Mouse (Mus musculus) limb, embryonic 12.5 days (tissue): ENCODE results near the gene Amfr. TPM values are rescaled to one million over a fixed set of nuclear protein-coding genes. Genes with fewer than 3 reads are reported as not detected.
"Not testable (repeated sequence)": the region's sequence is repeated elsewhere in the genome, so short reads cannot be mapped to it uniquely, and the experiment has no call there.

Experiments used
- ATAC-seq: fragments of 200-750 bp; cut with Nextera tagmentation; 2 replicates; pipeline ENCODE4 v1.8.0; 2017; ENCODE audit warnings: low read depth, moderate TSS enrichment; ENCODE audit not compliant: insufficient number of reproducible peaks, insufficient read depth, low FRiP score, low TSS enrichment
- H3K27ac ChIP-seq: fragments of 300-500 bp; sonication (generic); 2 replicates; pipeline ENCODE4 v1.5.1; 2016; ENCODE audit warnings: mild to moderate bottlenecking, moderate library complexity
- H3K27me3 ChIP-seq: fragments of 300-500 bp; sonication (generic); 2 replicates; pipeline ENCODE4 v1.6.1; 2016; ENCODE audit warnings: mild to moderate bottlenecking, moderate library complexity
- H3K36me3 ChIP-seq: fragments of 300-500 bp; sonication (generic); 2 replicates; pipeline ENCODE4 v1.6.1; 2016; ENCODE audit warnings: mild to moderate bottlenecking, moderate library complexity
- H3K4me1 ChIP-seq: fragments of 300-500 bp; sonication (generic); replicated peaks from 2 replicates; pipeline ENCODE4 v1.6.1; 2016
- H3K4me2 ChIP-seq: fragments of 300-500 bp; sonication (generic); 2 replicates; pipeline ENCODE4 v1.6.1; 2016; ENCODE audit warnings: mild to moderate bottlenecking, moderate library complexity
- H3K4me3 ChIP-seq: fragments of 300-500 bp; sonication (generic); replicated peaks from 2 replicates; pipeline ENCODE4 v1.5.1; 2016; ENCODE audit warnings: mild to moderate bottlenecking
- H3K9ac ChIP-seq: fragments of 300-500 bp; sonication (generic); replicated peaks from 2 replicates; pipeline ENCODE4 v1.6.1; 2016; ENCODE audit warnings: mild to moderate bottlenecking, moderate library complexity
- H3K9me3 ChIP-seq: fragments of 300-500 bp; sonication (generic); 2 replicates; pipeline ENCODE4 v1.6.1; 2016; ENCODE audit warnings: mild to moderate bottlenecking, moderate library complexity
- WGBS: fragments of 180-500 bp; shearing (Covaris S2); methylation state at CpG from one replicate; pipeline ENCODE4 v1.1.7; 2016; 5-methylcytosine and 5-hydroxymethylcytosine counted together
- polyA plus RNA-seq: library from polyadenylated mRNA; unstranded; fragments of >200 nt; fragmentation: Nextera tagmentation; extraction: Ambion mirVana; gene quantifications from 2 replicates; pipeline ENCODE4 v1.2.1, GENCODE M21; 2016

Gene Amfr
- 48.1 and 53.1 TPM in 2 replicates for polyA plus RNA-seq

DNA sequence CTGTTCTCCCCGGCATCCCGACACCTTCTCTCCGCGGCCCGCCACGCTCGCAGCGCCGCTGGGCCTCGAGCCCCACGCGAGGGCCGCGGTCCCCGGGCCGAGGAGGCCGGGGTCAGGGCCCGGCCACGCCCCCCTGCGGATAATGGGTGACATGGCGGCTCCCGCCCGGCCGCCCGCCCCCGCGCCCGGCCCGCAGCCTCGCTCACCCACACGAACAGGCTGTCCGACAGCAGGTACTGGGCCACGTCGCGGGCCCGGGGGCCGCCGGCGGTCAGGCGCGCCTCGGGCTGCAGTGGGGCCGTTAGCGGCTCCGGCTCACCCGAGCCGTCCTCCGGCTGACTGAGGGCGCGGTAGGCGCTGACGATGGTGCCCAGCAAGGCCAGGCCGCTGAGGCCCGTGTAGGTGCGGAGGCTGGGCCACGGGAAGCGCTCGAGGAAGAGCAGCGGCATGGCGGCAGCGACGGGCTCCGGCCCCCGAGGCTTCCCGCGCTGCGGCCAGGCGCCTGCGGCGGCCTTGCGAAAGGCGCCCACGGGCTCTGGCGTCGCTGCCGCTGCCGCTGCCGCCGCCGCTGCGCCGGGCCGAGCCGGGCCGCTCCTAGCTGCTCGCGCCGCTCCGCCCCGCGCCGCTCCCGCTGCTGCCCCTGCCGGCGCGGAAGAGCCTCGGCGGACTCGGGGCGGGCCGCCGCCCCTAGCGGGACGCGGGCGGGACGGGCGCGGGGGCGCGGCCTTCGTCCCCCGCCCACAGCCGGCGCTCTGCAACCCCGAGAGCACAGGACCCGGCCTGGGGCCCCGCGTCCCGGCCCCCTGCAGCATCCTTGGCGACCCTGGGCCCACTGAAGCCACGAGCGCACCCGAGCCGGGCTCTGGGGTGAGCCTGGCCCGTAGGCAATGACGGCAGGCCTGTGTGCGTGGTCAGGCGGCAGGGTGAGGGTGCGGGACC, at the start of gene Amfr:
Amfr (minus strand) TSS at position 830 of the 939 bp plus-strand sequence.
- WGBS, result under 1% methylated on average over 90 of the region's 130 CpGs
- Histone ChIP-seq H3K4me3 (peak within 1 kb of the TSS; percentile 94), H3K27ac (peak within 1 kb of the TSS; percentile 95), H3K9me3 (no peaks in the 10 kb centered on the region), H3K4me2 (peak within 1 kb of the TSS; percentile 85), H3K36me3 (no peaks in the 10 kb centered on the region; the same call in 1 of the 2 replicates), H3K27me3 (no peaks in the 10 kb centered on the region), H3K9ac (peak within 1 kb of the TSS; percentile 96), H3K4me1 (peaks cover 24% of the 10 kb centered on the region)
- ATAC-seq, result peak; percentile 85

DNA sequence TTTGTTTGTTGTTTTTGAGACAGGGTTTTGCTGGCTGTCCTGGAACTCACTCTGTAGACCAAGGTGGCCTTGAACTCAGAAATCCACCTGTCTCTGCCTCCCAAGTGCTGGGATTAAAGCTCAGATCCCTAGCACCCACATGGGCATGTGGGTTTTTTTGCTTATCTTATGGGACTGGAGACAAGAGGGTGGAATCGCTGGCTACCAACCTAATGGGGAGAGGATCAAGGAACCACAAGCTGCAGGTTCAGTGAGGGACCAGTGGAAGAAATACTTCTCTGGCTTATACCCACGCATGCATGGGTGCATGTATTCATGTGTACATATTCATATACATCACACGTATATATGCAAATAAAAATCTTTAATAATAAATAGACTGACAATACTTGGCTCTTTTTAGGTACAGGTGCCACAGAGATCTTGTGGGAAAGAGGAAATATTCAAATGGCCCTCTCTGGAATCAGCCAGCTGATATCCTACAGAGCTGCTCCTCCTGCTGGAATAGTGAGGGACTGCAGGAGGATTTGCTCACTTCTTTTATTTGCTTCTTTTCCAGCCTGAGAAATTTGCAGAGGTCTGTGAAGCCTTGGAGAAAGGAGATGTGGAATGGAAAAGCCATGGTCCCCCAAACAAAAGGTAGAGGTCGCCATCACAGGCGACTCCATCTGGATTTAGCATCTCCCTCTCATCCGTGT, 44.7 kb upstream of the Amfr start:
- Histone ChIP-seq H3K36me3 (peaks cover 46% of the 10 kb centered on the region; the same call in 1 of the 2 replicates), H3K27me3 (no peaks in the 10 kb centered on the region), H3K27ac (no peak overlapping the region), H3K4me2 (no peak overlapping the region), H3K9ac (no peak overlapping the region), H3K4me1 (no peaks in the 10 kb centered on the region), H3K4me3 (no peak overlapping the region), H3K9me3 (no peaks in the 10 kb centered on the region)
- WGBS, result 61% methylated on average over 6 of the region's 6 CpGs
- no peak for ATAC-seq

DNA sequence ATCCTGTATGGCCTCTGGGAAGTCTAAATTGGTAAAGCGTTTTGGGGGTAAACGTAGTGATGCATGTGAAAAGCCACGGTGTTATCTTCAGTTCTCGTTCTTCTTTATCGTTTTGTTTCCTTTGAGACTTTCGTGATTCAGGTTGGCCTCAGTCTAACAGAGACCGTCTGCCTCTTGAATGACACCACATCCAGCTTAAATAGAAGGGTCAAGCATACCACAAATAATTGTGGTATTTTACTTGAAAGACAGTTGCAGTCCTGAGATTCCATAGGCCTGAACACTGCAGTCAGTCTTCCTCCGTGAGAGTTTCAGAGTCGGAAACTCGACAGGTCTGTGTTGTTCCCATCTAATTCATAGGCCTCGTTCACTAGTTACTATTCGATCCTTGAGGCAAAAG, 40.1 kb upstream of the Amfr start:
- H3K9ac ChIP-seq, result no peak overlapping the region
- ATAC-seq, result no peak
- WGBS, result 90% methylated on average over 12 of the region's 12 CpGs
- no peaks in the 10 kb centered on the region for H3K27me3 ChIP-seq
- peaks cover 25% of the 10 kb centered on the region; the same call in 1 of the 2 replicates for H3K36me3 ChIP-seq
- H3K9me3 ChIP-seq, result no peaks in the 10 kb centered on the region
- H3K27ac ChIP-seq, result no peak overlapping the region
- H3K4me1 ChIP-seq, result no peaks in the 10 kb centered on the region
- H3K4me3 ChIP-seq, result no peak overlapping the region
- no peak overlapping the region for H3K4me2 ChIP-seq

DNA sequence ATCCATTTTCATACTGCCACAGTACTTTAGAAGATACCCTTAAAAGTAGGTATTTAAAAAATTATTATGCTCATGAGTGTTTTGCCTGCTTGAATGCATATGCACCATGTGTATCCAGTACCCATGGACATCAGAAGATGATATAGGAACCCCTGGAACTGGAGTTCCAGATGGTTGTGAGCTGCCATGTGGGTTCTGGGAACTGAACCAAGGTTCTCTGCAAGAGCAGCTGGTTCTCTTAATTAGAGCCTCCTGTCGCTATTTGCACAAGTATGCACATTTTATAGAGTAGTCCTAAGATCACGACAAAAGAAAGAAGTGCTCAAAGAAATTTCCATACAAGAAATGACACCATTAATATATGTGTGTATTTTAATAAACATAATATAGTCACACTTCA, 35.2 kb upstream of the Amfr start:
- no peak overlapping the region for H3K4me2 ChIP-seq
- no peaks in the 10 kb centered on the region for H3K27me3 ChIP-seq
- 76% methylated on average over 2 of the region's 2 CpGs for WGBS
- peaks cover 9% of the 10 kb centered on the region; the same call in 1 of the 2 replicates for H3K36me3 ChIP-seq
- H3K9me3 ChIP-seq, result no peaks in the 10 kb centered on the region
- H3K9ac ChIP-seq, result no peak overlapping the region
- no peak for ATAC-seq
- no peaks in the 10 kb centered on the region for H3K4me1 ChIP-seq
- H3K4me3 ChIP-seq, result no peak overlapping the region
- H3K27ac ChIP-seq, result no peak overlapping the region

DNA sequence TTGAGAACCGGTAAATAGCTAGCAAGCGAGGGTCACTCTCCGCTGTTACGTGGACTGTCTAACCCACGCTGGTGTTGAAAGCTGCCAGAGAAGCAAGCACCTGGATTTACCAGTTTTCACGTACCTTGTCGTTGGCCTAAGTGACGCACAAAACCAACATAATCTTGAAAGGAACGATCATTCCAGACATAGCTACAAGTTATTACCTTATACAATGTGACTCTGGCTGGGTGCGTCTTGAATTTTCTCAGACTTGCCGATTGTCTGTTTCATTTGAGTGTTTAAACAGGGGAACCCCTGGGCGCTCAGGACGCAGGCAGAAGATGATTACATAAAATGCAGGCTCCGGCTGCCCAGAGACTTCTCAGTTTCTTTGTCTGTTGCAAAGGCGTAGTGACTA, 25.2 kb upstream of the Amfr start:
- peak overlapping the region; percentile 70 for H3K4me2 ChIP-seq
- H3K4me3 ChIP-seq, result peak overlapping the region; percentile 75
- ATAC-seq, result no peak
- no peaks in the 10 kb centered on the region for H3K27me3 ChIP-seq
- H3K36me3 ChIP-seq, result no peaks in the 10 kb centered on the region; the same call in 1 of the 2 replicates
- H3K9me3 ChIP-seq, result no peaks in the 10 kb centered on the region
- H3K9ac ChIP-seq, result peak overlapping the region; percentile 63
- H3K27ac ChIP-seq, result no peak overlapping the region
- WGBS, result 13% methylated on average over 15 of the region's 15 CpGs
- H3K4me1 ChIP-seq, result peaks cover 21% of the 10 kb centered on the region

DNA sequence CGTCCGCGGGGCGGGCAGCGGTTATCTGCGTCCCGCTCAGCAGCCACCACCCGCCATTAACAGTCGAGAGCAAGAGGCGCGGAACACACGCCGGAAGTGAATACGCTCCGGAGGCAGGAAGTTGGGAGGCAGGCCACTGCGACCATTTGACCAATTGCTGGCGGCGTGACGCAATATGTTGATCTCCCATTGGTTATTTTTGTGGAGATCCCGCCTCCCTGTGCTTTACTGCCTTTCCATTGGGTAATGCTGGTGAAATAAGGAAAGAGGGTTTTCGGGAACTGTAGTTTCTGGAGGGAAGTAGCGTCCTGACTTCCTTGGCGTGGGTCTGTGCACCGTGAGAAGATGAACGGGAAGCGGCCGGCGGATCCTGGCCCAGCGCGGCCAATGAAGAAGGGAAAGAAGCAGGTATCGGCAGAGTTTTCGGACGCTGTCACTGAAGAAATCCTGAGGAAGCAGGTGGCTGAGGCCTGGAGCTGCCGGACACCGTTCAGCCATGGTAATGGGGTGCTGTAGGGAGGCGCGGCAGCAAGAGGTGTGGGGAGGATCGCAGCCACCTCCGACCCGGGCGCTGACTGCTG, 24.4 kb upstream of the Amfr start, which contains the start of the genes Nudt21 and Ogfod1:
Nudt21 (minus strand) TSS at position 88 of the 581 bp plus-strand sequence.
Ogfod1 (plus strand) TSS at position 255 of the 581 bp plus-strand sequence.
- no peaks in the 10 kb centered on the region for H3K27me3 ChIP-seq
- no peaks in the 10 kb centered on the region for H3K9me3 ChIP-seq
- H3K9ac ChIP-seq, result peak within 1 kb of the TSS; percentile 72
- ATAC-seq, result peak; percentile 99
- peaks cover 21% of the 10 kb centered on the region for H3K4me1 ChIP-seq
- H3K4me2 ChIP-seq, result peak within 1 kb of the TSS; percentile 78
- H3K4me3 ChIP-seq, result peak within 1 kb of the TSS; percentile 75
- peak within 1 kb of the TSS; percentile 82 for H3K27ac ChIP-seq
- peaks cover under 1% of the 10 kb centered on the region; the same call in 1 of the 2 replicates for H3K36me3 ChIP-seq
- WGBS, result under 1% methylated on average over 41 of the region's 41 CpGs

DNA sequence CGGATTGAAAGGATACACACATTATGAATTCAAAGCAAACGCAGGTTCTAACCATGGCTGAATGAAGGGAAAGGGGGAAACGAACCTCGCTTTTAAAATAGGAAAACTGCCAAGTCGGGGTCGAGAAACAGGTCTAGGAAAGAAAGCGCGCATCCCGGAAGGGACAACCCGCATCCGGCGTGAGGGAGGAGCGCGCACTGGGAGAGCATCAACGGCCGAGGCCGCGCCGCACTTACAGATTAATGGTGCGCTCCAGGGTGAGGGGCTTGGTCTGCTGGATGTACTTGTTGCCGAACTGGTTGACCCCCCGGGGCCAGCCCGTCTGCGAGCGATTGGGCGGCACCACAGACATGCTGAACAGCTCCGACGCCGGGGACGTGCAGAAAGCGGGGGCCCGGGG, 23.9 kb upstream of the Amfr start:
- peak overlapping the region; percentile 72 for H3K9ac ChIP-seq
- peak overlapping the region; percentile 78 for H3K4me2 ChIP-seq
- not testable (repeated sequence) for H3K36me3 ChIP-seq, H3K27me3 ChIP-seq, H3K9me3 ChIP-seq
- WGBS, result under 1% methylated on average over 28 of the region's 32 CpGs
- H3K4me1 ChIP-seq, result peaks cover 21% of the 10 kb centered on the region
- peak overlapping the region; percentile 82 for H3K27ac ChIP-seq
- peak overlapping the region; percentile 75 for H3K4me3 ChIP-seq
- peak; percentile 89 for ATAC-seq

DNA sequence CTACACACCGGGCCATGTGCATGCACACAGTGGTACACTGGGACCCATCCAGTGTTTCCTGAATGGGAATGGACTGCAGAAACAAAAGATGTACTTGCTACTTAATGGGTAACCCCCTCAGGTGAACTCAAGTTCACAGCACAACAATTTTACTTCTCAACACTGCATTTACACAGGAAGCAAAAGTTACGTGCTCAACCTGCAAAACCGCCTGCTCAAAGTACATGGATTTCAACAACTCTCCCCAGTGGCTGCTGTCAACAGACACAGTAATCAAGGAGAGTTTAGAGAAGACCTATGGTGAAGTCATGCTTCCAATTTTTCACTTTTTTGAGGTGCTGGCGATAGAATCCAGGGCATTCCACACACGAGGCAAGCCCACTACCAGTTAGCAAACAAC, 22.6 kb upstream of the Amfr start:
- H3K27me3 ChIP-seq, result no peaks in the 10 kb centered on the region
- H3K9me3 ChIP-seq, result no peaks in the 10 kb centered on the region
- no peak for ATAC-seq
- H3K4me3 ChIP-seq, result peak overlapping the region; percentile 15
- H3K4me2 ChIP-seq, result peak overlapping the region; percentile 78
- H3K4me1 ChIP-seq, result peaks cover 21% of the 10 kb centered on the region
- 59% methylated on average over 5 of the region's 5 CpGs for WGBS
- peaks cover 17% of the 10 kb centered on the region for H3K36me3 ChIP-seq
- H3K9ac ChIP-seq, result peak overlapping the region; percentile 37; the same call in 1 of the 2 replicates
- H3K27ac ChIP-seq, result no peak overlapping the region

DNA sequence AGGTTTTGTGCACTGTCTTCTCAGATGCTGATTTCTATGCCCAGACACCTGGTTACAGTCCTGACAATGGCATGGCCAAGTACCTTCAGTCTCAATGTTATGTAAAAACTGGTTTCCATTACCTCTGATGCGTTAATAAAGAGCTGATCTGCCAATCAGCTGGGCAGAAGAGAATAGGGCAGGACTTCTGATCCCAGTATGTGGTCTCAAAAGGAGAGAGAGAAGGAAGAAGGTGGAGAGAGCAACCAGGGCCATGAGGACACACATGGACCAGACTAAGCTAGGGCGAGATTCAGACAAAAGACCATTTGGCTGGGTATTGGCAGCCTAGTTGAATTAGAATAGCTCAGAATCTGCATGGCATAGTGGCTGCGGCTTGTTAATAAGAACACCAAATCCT, 21.0 kb upstream of the Amfr start:
- H3K4me3 ChIP-seq, result no peak overlapping the region
- peaks cover 21% of the 10 kb centered on the region for H3K4me1 ChIP-seq
- no peaks in the 10 kb centered on the region for H3K9me3 ChIP-seq
- ATAC-seq, result no peak
- H3K36me3 ChIP-seq, result peaks cover 33% of the 10 kb centered on the region
- no peak overlapping the region for H3K9ac ChIP-seq
- no peak overlapping the region for H3K4me2 ChIP-seq
- 78% methylated on average over 3 of the region's 3 CpGs for WGBS
- no peaks in the 10 kb centered on the region for H3K27me3 ChIP-seq
- no peak overlapping the region for H3K27ac ChIP-seq

DNA sequence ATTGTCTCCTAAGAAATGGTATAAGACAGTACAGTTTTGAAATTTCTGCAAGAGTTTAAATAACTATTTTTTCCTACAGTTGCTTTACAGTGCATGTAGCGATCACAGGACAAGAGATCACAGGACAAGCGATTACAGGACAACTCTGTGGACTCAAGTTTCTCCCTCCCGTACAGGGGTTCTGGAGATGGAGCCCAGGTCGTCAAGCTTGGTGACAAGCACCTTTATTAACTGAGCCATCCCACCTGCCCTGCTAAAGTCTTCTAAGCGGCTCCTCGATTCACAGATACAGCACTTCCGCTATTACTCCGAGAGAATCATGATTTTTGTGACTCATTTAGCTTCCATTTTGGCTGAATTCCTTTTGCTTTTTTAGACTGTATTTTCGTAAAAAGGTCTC, 17.1 kb upstream of the Amfr start:
- H3K9me3 ChIP-seq, result no peaks in the 10 kb centered on the region
- H3K9ac ChIP-seq, result no peak overlapping the region
- WGBS, result 96% methylated on average over 9 of the region's 9 CpGs
- H3K27ac ChIP-seq, result no peak overlapping the region
- no peaks in the 10 kb centered on the region for H3K27me3 ChIP-seq
- H3K4me1 ChIP-seq, result peaks cover 4% of the 10 kb centered on the region; the same call in 1 of the 2 replicates
- H3K36me3 ChIP-seq, result peaks cover 71% of the 10 kb centered on the region
- H3K4me2 ChIP-seq, result no peak overlapping the region
- no peak overlapping the region for H3K4me3 ChIP-seq
- ATAC-seq, result no peak

DNA sequence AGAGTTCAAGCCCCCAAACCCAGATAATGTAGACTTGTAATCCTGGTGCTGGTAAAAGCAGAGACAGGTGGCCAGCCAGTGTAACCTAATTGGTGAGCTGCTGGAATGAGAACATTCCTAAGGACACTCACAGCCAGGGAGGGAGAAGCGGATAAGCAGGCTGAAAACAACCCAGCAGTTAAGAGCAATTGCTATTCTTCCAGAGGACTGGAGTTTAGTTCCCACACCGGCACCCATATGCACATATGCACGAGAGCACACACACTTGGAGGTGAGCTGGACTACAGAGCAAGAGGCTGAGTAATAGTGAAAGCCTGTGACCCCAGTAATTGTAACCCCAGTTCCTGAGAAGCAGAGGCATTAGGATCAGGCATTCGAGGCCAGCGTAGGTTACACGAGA, 11.3 kb upstream of the Amfr start:
- Histone ChIP-seq H3K27me3 (no peaks in the 10 kb centered on the region), H3K9me3 (no peaks in the 10 kb centered on the region), H3K36me3 (peaks cover 87% of the 10 kb centered on the region), H3K9ac (no peak overlapping the region), H3K4me1 (no peaks in the 10 kb centered on the region), H3K4me2 (no peak overlapping the region), H3K4me3 (no peak overlapping the region), H3K27ac (no peak overlapping the region)
- 95% methylated on average over 6 of the region's 6 CpGs for WGBS
- ATAC-seq, result no peak
